Comparison of ENCODE assay signal across 20 mouse cellular contexts in genomic region chr11:5924699-5925098, GRCm38 (mm10). TPM values are rescaled to one million over a fixed set of nuclear protein-coding genes. Genes with fewer than 3 reads are reported as not detected.
"Had no signal": no experiment of that assay in that cellular context is flagged by ENCODE, and none has a peak within 500 bp of the region (broad histone marks: within the 10 kb centered on the region; RNA-seq: fewer than 3 reads in every experiment).

No protein-coding gene starts in this region.

- H3K36me3 ChIP-seq: midbrain, embryonic 10.5 days; midbrain, embryonic 13.5 days; midbrain, embryonic 15.5 days; neural tube, embryonic 13.5 days; neural tube, embryonic 15.5 days; stomach, embryonic 15.5 days had no signal

- DNase-seq: lung, adult 18-20 months; lung, embryonic 14.5 days; lung, postnatal 10 days; lung, postnatal 4 days; retina, postnatal 1 day; right cerebral cortex, adult 18-20 months; right cerebral cortex, postnatal 14 days; thymus, adult 2 months; thymus, postnatal 25 days; thymus, postnatal 4 days had no signal

- H3K9me3 ChIP-seq: midbrain, embryonic 13.5 days; midbrain, embryonic 15.5 days; neural tube, embryonic 15.5 days; stomach, embryonic 15.5 days had no signal

- ATAC-seq: midbrain, embryonic 13.5 days; midbrain, embryonic 15.5 days had no signal

- H3K4me3 ChIP-seq: midbrain, embryonic 10.5 days; midbrain, embryonic 13.5 days; midbrain, embryonic 15.5 days; myocyte; neural tube, embryonic 13.5 days; neural tube, embryonic 15.5 days; stomach, embryonic 15.5 days had no signal

- H3K27me3 ChIP-seq: midbrain, embryonic 13.5 days; midbrain, embryonic 15.5 days; neural tube, embryonic 13.5 days; neural tube, embryonic 15.5 days; stomach, embryonic 15.5 days had no signal

- H3K27ac ChIP-seq: midbrain, embryonic 10.5 days; midbrain, embryonic 13.5 days; midbrain, embryonic 15.5 days; neural tube, embryonic 13.5 days; neural tube, embryonic 15.5 days; stomach, embryonic 15.5 days; stomach, postnatal 0 days had no signal

- H3K9ac ChIP-seq: lung, embryonic 14.5 days; midbrain, embryonic 13.5 days; midbrain, embryonic 15.5 days; neural tube, embryonic 13.5 days; neural tube, embryonic 15.5 days; stomach, embryonic 15.5 days had no signal

- H3K4me2 ChIP-seq: lung, embryonic 14.5 days; midbrain, embryonic 13.5 days; midbrain, embryonic 15.5 days; neural tube, embryonic 13.5 days; neural tube, embryonic 15.5 days; stomach, embryonic 15.5 days had no signal

- H3K4me1 ChIP-seq: midbrain, embryonic 13.5 days; midbrain, embryonic 15.5 days; neural tube, embryonic 13.5 days; neural tube, embryonic 15.5 days; stomach, embryonic 15.5 days had no signal

RNA-seq across cellular contexts. Expression of gene Gck, which starts 25.2 kb away (rescaled TPM):
- total RNA-seq: megakaryocyte, adult 5-6 weeks; megakaryocyte-erythroid progenitor cell, adult 5-6 weeks had no signal

RNA-seq across cellular contexts. Expression of gene Myl7, which starts 26.1 kb away (rescaled TPM):
- total RNA-seq: megakaryocyte, adult 5-6 weeks; megakaryocyte-erythroid progenitor cell, adult 5-6 weeks had no signal
- polyA plus RNA-seq: midbrain, embryonic 15.5 days; myocyte had no signal
